Mouse (Mus musculus) myocyte (in vitro differentiated cells): ENCODE data around the gene Rbm4. TPM values are rescaled to one million over a fixed set of nuclear protein-coding genes. Genes with fewer than 3 reads are reported as not detected.

ENCODE experiments used
- H3K27me3 ChIP-seq: one replicate; pipeline ENCODE4 v1.6.1; 2011; ENCODE audit not compliant: control insufficient read depth, insufficient read depth, insufficient read length
- H3K36me3 ChIP-seq: one replicate; pipeline ENCODE4 v1.6.1; 2011; ENCODE audit not compliant: control insufficient read depth, insufficient read depth
- H3K4me2 ChIP-seq: one replicate; pipeline ENCODE4 v1.6.1; 2011; ENCODE audit warnings: low read depth, control low read depth
- H3K4me3 ChIP-seq: one replicate; pipeline ENCODE4 v1.5.1; 2011; ENCODE audit warnings: mild to moderate bottlenecking, control low read depth, moderate library complexity
- H3K79me2 ChIP-seq: one replicate; pipeline ENCODE4 v1.6.1; 2011; ENCODE audit not compliant: control insufficient read depth, insufficient read depth
- H3ac ChIP-seq: one replicate; pipeline ENCODE4 v1.6.1; 2011; ENCODE audit not compliant: control insufficient read depth, insufficient read length
- CEBPB ChIP-seq: IDR thresholded peaks from 2 replicates; pipeline ENCODE4 v1.6.1; 2011; ENCODE audit warnings: mild to moderate bottlenecking, moderate library complexity; ENCODE audit not compliant: poor library complexity, insufficient read depth, severe bottlenecking
- E2F4 ChIP-seq: IDR thresholded peaks from one replicate; pipeline ENCODE4 v1.6.1; 2011; ENCODE audit warnings: mild to moderate bottlenecking, control low read depth, moderate library complexity; ENCODE audit not compliant: insufficient read depth
- MAX ChIP-seq: IDR thresholded peaks from one replicate; pipeline ENCODE4 v1.6.1; 2011; ENCODE audit warnings: low read depth, mild to moderate bottlenecking, control low read depth
- MYOD1 ChIP-seq, 3 experiments: IDR thresholded peaks; one replicate each; pipeline ENCODE4 v1.6.1; 2011; ENCODE audit warnings: control low read depth in 2 of 3, low read depth in 2 of 3, mild to moderate bottlenecking in 2 of 3, moderate library complexity in 1 of 3; ENCODE audit not compliant: insufficient read length in 2 of 3, control insufficient read depth in 1 of 3
- MYOG ChIP-seq, 3 experiments: IDR thresholded peaks; one replicate each; pipeline ENCODE4 v1.6.1; 2011; ENCODE audit warnings: control low read depth in 2 of 3, low read depth in 2 of 3, mild to moderate bottlenecking in 2 of 3; ENCODE audit not compliant: insufficient read length in 2 of 3, control insufficient read depth in 1 of 3, insufficient read depth in 1 of 3
- POLR2A ChIP-seq: IDR thresholded peaks from one replicate; pipeline ENCODE4 v1.6.1; 2011; ENCODE audit warnings: low read depth, mild to moderate bottlenecking, control low read depth, moderate library complexity; ENCODE audit not compliant: insufficient read length
- POLR2AphosphoS2 ChIP-seq: IDR thresholded peaks from one replicate; pipeline ENCODE4 v1.6.1; 2011; ENCODE audit warnings: low read depth, control low read depth; ENCODE audit not compliant: insufficient read length
- REST ChIP-seq: IDR thresholded peaks from one replicate; pipeline ENCODE4 v1.6.1; 2011; ENCODE audit warnings: mild to moderate bottlenecking, control low read depth, moderate library complexity; ENCODE audit not compliant: insufficient read depth, insufficient read length
- SRF ChIP-seq: IDR thresholded peaks from one replicate; pipeline ENCODE4 v1.6.1; 2011; ENCODE audit warnings: low read depth; ENCODE audit not compliant: control insufficient read depth, insufficient read length
- TCF12 ChIP-seq: IDR thresholded peaks from one replicate; pipeline ENCODE4 v1.6.1; 2011; ENCODE audit warnings: mild to moderate bottlenecking, control low read depth; ENCODE audit not compliant: poor library complexity, insufficient read depth, severe bottlenecking
- TCF3 ChIP-seq: IDR thresholded peaks from one replicate; pipeline ENCODE4 v1.6.1; 2011; ENCODE audit warnings: low read depth, control low read depth; ENCODE audit not compliant: insufficient read length
- USF1 ChIP-seq: IDR thresholded peaks from one replicate; pipeline ENCODE4 v1.6.1; 2011; ENCODE audit warnings: low read depth, mild to moderate bottlenecking, control low read depth, moderate library complexity
- polyA plus RNA-seq: library from polyadenylated mRNA; unstranded; fragments of >200 nt; fragmentation: generic; extraction: Trizol; gene quantifications from one replicate; pipeline ENCODE4 v1.2.1, GENCODE M21; 2012; ENCODE audit warnings: missing spikeins

Gene Rbm4
- polyA plus RNA-seq, 1 experiment: 66.4 TPM

DNA sequence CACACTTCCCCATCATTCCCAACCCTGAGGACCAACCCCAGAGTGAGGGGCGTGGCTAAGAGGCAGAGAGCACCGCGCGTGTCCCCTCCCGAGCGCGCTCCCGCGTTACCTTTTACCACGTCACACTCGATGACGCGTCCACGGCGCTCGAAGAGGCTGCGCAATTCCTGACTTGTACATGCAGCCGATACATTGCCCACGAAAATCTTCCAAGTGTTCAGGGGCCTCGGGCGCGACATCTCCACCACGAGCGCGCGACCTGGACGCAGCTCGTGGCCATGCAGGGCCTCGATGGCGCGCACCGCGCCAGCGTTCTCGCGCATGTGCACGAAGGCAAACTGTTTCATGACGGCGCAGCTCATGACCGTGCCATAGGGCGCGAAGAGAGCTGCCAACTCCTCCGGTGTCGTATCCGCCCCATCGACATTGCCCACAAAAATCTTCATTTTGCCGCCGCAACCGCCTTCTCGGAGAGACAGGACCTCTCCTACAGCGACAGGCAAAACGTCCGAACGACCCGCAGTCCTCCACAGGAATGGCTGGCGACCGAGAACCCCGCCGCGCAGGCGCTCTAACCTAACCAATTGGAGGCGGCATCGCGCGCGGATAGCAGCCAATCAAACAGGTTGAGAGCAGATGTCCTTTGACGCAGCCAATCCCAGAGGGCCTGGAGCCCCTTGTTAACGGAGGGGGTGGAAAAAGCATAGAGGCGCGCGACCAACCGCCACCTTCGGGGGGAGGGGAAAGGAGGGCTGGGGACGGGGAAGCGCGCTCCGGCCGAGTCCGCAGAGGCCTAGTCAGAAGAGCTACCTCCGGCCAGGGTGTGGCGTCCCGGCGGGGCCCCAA lies 17.6 kb upstream of the Rbm4 start, which contains the start of the genes Gm21992 and Rbm14:
Gm21992 (minus strand) TSS at position 550 of the 846 bp plus-strand sequence.
Rbm14 (minus strand) TSS at position 572 of the 846 bp plus-strand sequence.
- H3K4me3 ChIP-seq: peak within 1 kb of the TSS; percentile 90
- TF ChIP-seq E2F4 (no peak), MYOG (IDR thresholded peaks at IDR 0.05; ENCODE audit: control insufficient read depth in 1 of 3, insufficient read depth in 1 of 3, insufficient read length in 2 of 3, low read depth in 2 of 3) (no peak), REST (no peak), MAX (no peak), CEBPB (no peak), SRF (no peak), TCF3 (no peak), TCF12 (no peak), MYOD1 (IDR thresholded peaks at IDR 0.05; ENCODE audit: control insufficient read depth in 1 of 3, insufficient read length in 2 of 3, low read depth in 2 of 3) (no peak), POLR2AphosphoS2 (peak; percentile 88), USF1 (no peak), POLR2A (peak; percentile 89)
- peak within 1 kb of the TSS; percentile 92 for H3K4me2 ChIP-seq
- H3K36me3 ChIP-seq: no peaks in the 10 kb centered on the region
- H3K79me2 ChIP-seq: peaks cover 49% of the 10 kb centered on the region
- no peaks in the 10 kb centered on the region for H3K27me3 ChIP-seq
- peak within 1 kb of the TSS; percentile 40 for H3ac ChIP-seq

DNA sequence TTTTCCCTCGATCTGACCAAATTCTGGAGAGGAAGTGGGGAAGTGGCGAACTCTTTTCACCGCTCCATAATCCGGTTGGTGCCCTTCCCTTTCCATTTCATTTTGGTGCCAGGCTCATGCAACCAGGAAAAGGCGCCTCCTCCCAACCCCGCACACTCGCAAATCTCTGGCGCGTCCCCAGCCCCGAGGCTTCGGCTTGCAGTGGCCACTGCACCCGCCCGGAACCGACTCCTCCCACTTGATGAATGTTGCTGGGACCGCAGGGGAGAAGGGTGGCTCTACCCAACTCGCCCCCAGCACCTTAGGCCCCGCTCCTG lies 17.0 kb upstream of the Rbm4 start:
- Histone ChIP-seq H3K36me3 (no peaks in the 10 kb centered on the region), H3K27me3 (no peaks in the 10 kb centered on the region), H3K4me2 (peak overlapping the region; percentile 92), H3K79me2 (peaks cover 55% of the 10 kb centered on the region), H3ac (peak overlapping the region; percentile 40), H3K4me3 (peak overlapping the region; percentile 90)
- no peak for TF ChIP-seq POLR2A
- no peak for TF ChIP-seq MAX
- TF ChIP-seq TCF12: no peak
- no peak for TF ChIP-seq MYOG (IDR thresholded peaks at IDR 0.05; ENCODE audit: control insufficient read depth in 1 of 3, insufficient read depth in 1 of 3, insufficient read length in 2 of 3, low read depth in 2 of 3)
- no peak for TF ChIP-seq E2F4
- no peak for TF ChIP-seq POLR2AphosphoS2

DNA sequence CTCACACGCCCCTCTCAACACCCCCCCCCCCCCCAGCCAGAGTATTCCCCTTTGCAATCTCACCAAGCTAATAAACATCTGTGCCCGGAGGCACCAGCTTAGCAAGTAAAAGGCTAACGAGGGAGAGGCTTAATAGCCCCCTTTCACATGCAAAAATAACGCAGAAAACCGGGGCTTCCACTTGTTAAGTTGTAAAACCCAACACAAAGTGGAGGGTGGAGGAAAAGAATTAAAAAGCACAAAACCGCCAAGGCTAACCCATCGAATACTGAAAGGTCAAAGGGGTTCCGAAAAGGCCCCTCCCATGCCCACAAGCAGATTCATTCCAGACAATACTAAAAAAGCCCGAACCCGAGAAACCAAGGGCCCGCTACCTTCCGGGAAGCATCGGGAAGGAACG lies 16.6 kb upstream of the Rbm4 start:
- peak overlapping the region; percentile 92 for H3K4me2 ChIP-seq
- H3K4me3 ChIP-seq: peak overlapping the region; percentile 90
- peaks cover 59% of the 10 kb centered on the region for H3K79me2 ChIP-seq
- H3ac ChIP-seq: peak overlapping the region; percentile 40
- TF ChIP-seq MYOG (IDR thresholded peaks at IDR 0.05; ENCODE audit: control insufficient read depth in 1 of 3, insufficient read depth in 1 of 3, insufficient read length in 2 of 3, low read depth in 2 of 3) (no peak), MAX (no peak), USF1 (no peak), POLR2AphosphoS2 (no peak), TCF12 (no peak), MYOD1 (IDR thresholded peaks at IDR 0.05; ENCODE audit: control insufficient read depth in 1 of 3, insufficient read length in 2 of 3, low read depth in 2 of 3) (no peak), TCF3 (no peak), POLR2A (no peak), SRF (no peak), CEBPB (no peak), REST (no peak), E2F4 (no peak)
- H3K36me3 ChIP-seq: no peaks in the 10 kb centered on the region
- no peaks in the 10 kb centered on the region for H3K27me3 ChIP-seq

DNA sequence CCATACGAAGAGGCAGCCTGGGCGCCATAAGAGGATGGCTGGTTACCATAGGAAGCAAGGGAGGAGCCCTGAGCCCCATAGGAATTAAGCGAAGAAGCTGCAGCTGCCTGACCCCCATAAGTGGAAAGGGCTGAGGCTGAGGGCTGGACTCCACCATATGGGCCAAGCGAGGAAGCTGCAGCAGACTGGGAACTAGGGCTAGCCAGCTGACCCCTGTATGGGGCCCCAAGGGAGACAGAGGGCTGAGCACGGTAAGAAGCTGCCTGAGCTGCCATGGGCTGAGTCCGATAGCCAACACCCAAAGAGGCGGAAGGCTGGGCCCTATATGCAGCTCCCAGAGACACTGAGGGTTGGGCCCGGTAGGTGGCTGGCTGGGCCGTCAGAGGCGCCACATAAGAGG lies 9.6 kb upstream of the Rbm4 start:
- TF ChIP-seq MAX (no peak), POLR2AphosphoS2 (no peak), CEBPB (no peak), MYOD1 (IDR thresholded peaks at IDR 0.05; ENCODE audit: control insufficient read depth in 1 of 3, insufficient read length in 2 of 3, low read depth in 2 of 3) (no peak), POLR2A (no peak), TCF3 (no peak), TCF12 (no peak), REST (no peak), E2F4 (no peak)
- Histone ChIP-seq H3K4me3 (no peak overlapping the region), H3K27me3 (no peaks in the 10 kb centered on the region)

DNA sequence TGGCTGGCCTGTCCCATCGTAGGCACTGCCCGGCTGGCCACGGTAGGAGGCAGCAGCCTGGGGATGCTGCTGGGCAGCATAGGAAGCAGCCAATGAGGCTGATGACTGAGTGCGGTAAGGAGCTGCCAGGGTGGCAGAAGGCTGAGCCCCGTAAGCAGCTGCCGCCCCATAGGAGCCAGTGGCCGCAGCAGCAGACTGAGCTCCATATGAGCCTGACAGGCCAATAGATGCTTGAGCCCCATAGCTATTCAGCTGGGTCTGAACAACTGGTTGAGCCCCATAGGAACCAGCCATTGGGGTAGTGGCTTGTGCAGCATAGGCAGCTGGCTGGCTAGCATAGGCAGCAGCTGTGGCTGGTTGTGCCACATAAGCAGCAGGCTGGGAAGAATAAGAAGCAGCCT lies 9.0 kb upstream of the Rbm4 start:
- TF ChIP-seq TCF12 (no peak), MAX (no peak), E2F4 (no peak), POLR2AphosphoS2 (no peak), MYOG (IDR thresholded peaks at IDR 0.05; ENCODE audit: control insufficient read depth in 1 of 3, insufficient read depth in 1 of 3, insufficient read length in 2 of 3, low read depth in 2 of 3) (peak in 2 of 3 experiments; percentile 37 to 44)
- Histone ChIP-seq H3K4me3 (no peak overlapping the region), H3ac (no peak overlapping the region), H3K27me3 (no peaks in the 10 kb centered on the region), H3K4me2 (no peak overlapping the region), H3K36me3 (peaks cover 6% of the 10 kb centered on the region), H3K79me2 (peaks cover 100% of the 10 kb centered on the region)

More for the DNA sequence above, 9.6 kb upstream of the Rbm4 start:
- no peaks in the 10 kb centered on the region for H3K36me3 ChIP-seq
- H3K4me2 ChIP-seq: no peak overlapping the region
- no peak overlapping the region for H3ac ChIP-seq
- peaks cover 100% of the 10 kb centered on the region for H3K79me2 ChIP-seq
